ENCODE assay signal across 11 mouse cellular contexts in genomic region chr12:70598211-70598701, GRCm38 (mm10).
DNase-seq lines count a peak whose midpoint lies in the region; ATAC-seq and TF ChIP-seq lines count a peak whose summit lies in the region.
"Had no signal": no experiment of that assay in that cellular context is flagged by ENCODE, and none has a peak within 500 bp of the region (broad histone marks: within the 10 kb centered on the region; RNA-seq: fewer than 3 reads in every experiment).

No protein-coding gene starts in this region.

- TF ChIP-seq CTCF in heart, adult 2 months (IDR thresholded peaks at IDR 0.05) = no peak
- TF ChIP-seq CTCF in embryonic fibroblast, embryonic 13.5 days (IDR thresholded peaks at IDR 0.05; ENCODE audit: borderline replicate concordance, insufficient read depth, low read length) = no peak
- TF ChIP-seq CTCF in heart, postnatal 0 days (IDR thresholded peaks at IDR 0.05; ENCODE audit: low read depth) = no peak

- TF ChIP-seq POLR2A in heart, adult 2 months (IDR thresholded peaks at IDR 0.05; ENCODE audit: insufficient read depth, low read depth, low read length) = no peak
- no peak for TF ChIP-seq POLR2A in embryonic fibroblast, embryonic 13.5 days (IDR thresholded peaks at IDR 0.05; ENCODE audit: low read depth, low read length)

- H3K4me3 ChIP-seq in heart, adult 2 months = no peak overlapping the region
- H3K4me3 ChIP-seq in heart, embryonic 12.5 days = no peak overlapping the region
- no peak overlapping the region for H3K4me3 ChIP-seq in embryonic fibroblast, embryonic 13.5 days (ENCODE audit: insufficient read depth, low read length)
- no peak overlapping the region for H3K4me3 ChIP-seq in heart, postnatal 0 days (ENCODE audit: low read depth, low read length)
- no peak overlapping the region for H3K4me3 ChIP-seq in intestine, embryonic 16.5 days (ENCODE audit: low read length)
- H3K4me3 ChIP-seq: hindbrain, embryonic 12.5 days had no signal

- intact Hi-C loops in heart, adult 2 months (cut with DNase I) = no loop called here

- peaks cover 4% of the 10 kb centered on the region for H3K9me3 ChIP-seq in heart, embryonic 12.5 days (replicated peaks)
- peaks cover 3% of the 10 kb centered on the region; the same call in 1 of the 2 replicates for H3K9me3 ChIP-seq in heart, postnatal 0 days (replicated peaks; ENCODE audit: control insufficient read depth, low read length)
- no peaks in the 10 kb centered on the region for H3K9me3 ChIP-seq in intestine, embryonic 16.5 days (ENCODE audit: control insufficient read depth, low read length)

- H3K36me3 ChIP-seq in heart, adult 2 months (ENCODE audit: control insufficient read depth, insufficient read depth, low read length) = no peaks in the 10 kb centered on the region
- no peaks in the 10 kb centered on the region for H3K36me3 ChIP-seq in heart, embryonic 12.5 days
- no peaks in the 10 kb centered on the region for H3K36me3 ChIP-seq in heart, postnatal 0 days (replicated peaks; ENCODE audit: control insufficient read depth, insufficient read depth, low read length)
- H3K36me3 ChIP-seq in intestine, embryonic 16.5 days (ENCODE audit: control insufficient read depth, insufficient read depth, low read length) = no peaks in the 10 kb centered on the region
- H3K36me3 ChIP-seq: hindbrain, embryonic 12.5 days had no signal

- DNase-seq in heart, adult 2 months = peak; percentile 76 to 81
- no peak for DNase-seq in heart, postnatal 0 days (ENCODE audit: low spot score)
- peak; percentile 70 for DNase-seq in lung, postnatal 36 days
- no peak for DNase-seq in layer of hippocampus, adult 18-20 months (ENCODE audit: low spot score in 2 of 2)
- DNase-seq in kidney, postnatal 10 days = no peak
- DNase-seq: cerebellum, postnatal 25 days; kidney, adult 11 months had no signal

- no peak for ATAC-seq in heart, embryonic 12.5 days (ENCODE audit: insufficient number of reproducible peaks, low FRiP score)
- peak; percentile 64 for ATAC-seq in heart, postnatal 0 days (ENCODE audit: insufficient read depth, low read depth)
- ATAC-seq in intestine, embryonic 16.5 days = no peak

- no peaks in the 10 kb centered on the region for H3K27me3 ChIP-seq in heart, adult 2 months (ENCODE audit: control insufficient read depth, insufficient read depth, low read length)
- no peaks in the 10 kb centered on the region for H3K27me3 ChIP-seq in heart, embryonic 12.5 days (replicated peaks)
- H3K27me3 ChIP-seq in heart, postnatal 0 days (ENCODE audit: control insufficient read depth, insufficient read depth, low read length) = no peaks in the 10 kb centered on the region
- H3K27me3 ChIP-seq in intestine, embryonic 16.5 days (replicated peaks; ENCODE audit: control insufficient read depth, insufficient read depth, low read length) = no peaks in the 10 kb centered on the region
- H3K27me3 ChIP-seq: hindbrain, embryonic 12.5 days had no signal

- H3K27ac ChIP-seq in heart, adult 2 months = peak overlapping the region; percentile 66
- H3K27ac ChIP-seq in heart, embryonic 12.5 days (ENCODE audit: poor library complexity, severe bottlenecking) = no peak overlapping the region
- H3K27ac ChIP-seq in embryonic fibroblast, embryonic 13.5 days (ENCODE audit: insufficient read depth, low read length) = peak overlapping the region; percentile 1; the same call in 1 of the 2 replicates
- no peak overlapping the region for H3K27ac ChIP-seq in heart, postnatal 0 days (ENCODE audit: low read depth)
- no peak overlapping the region for H3K27ac ChIP-seq in intestine, embryonic 16.5 days (ENCODE audit: low read length)
- H3K27ac ChIP-seq: hindbrain, embryonic 12.5 days had no signal

- H3K4me2 ChIP-seq in heart, embryonic 12.5 days = no peak overlapping the region
- H3K4me2 ChIP-seq in heart, postnatal 0 days (ENCODE audit: low read depth, low read length) = no peak overlapping the region
- H3K4me2 ChIP-seq in intestine, embryonic 16.5 days (ENCODE audit: low read depth, low read length) = no peak overlapping the region
- H3K4me2 ChIP-seq: hindbrain, embryonic 12.5 days had no signal

- no peaks in the 10 kb centered on the region for H3K79me2 ChIP-seq in heart, adult 2 months (replicated peaks; ENCODE audit: control insufficient read depth, insufficient read depth, low read length)

- H3K4me1 ChIP-seq in heart, adult 2 months (ENCODE audit: control insufficient read depth, insufficient read depth, low read length) = no peaks in the 10 kb centered on the region; the same call in 1 of the 2 replicates
- H3K4me1 ChIP-seq in heart, embryonic 12.5 days (replicated peaks) = no peaks in the 10 kb centered on the region
- no peaks in the 10 kb centered on the region for H3K4me1 ChIP-seq in embryonic fibroblast, embryonic 13.5 days (ENCODE audit: control insufficient read depth, insufficient read depth, low read length)
- no peaks in the 10 kb centered on the region for H3K4me1 ChIP-seq in heart, postnatal 0 days (ENCODE audit: control insufficient read depth, insufficient read depth)
- no peaks in the 10 kb centered on the region for H3K4me1 ChIP-seq in intestine, embryonic 16.5 days (ENCODE audit: control insufficient read depth, insufficient read depth, low read length)
- H3K4me1 ChIP-seq: hindbrain, embryonic 12.5 days had no signal

- H3K9ac ChIP-seq in heart, adult 2 months (ENCODE audit: low read depth, low read length) = no peak overlapping the region
- no peak overlapping the region for H3K9ac ChIP-seq in heart, embryonic 12.5 days
- H3K9ac ChIP-seq in heart, postnatal 0 days (replicated peaks; ENCODE audit: low read depth, low read length) = no peak overlapping the region
- H3K9ac ChIP-seq in intestine, embryonic 16.5 days (ENCODE audit: low read depth, low read length) = no peak overlapping the region
- H3K9ac ChIP-seq: hindbrain, embryonic 12.5 days had no signal

- TF ChIP-seq EP300 in heart, adult 2 months (IDR thresholded peaks at IDR 0.05; ENCODE audit: insufficient read depth, low read depth, low read length) = no peak
- no peak for TF ChIP-seq EP300 in heart, postnatal 0 days (IDR thresholded peaks at IDR 0.05; ENCODE audit: low read depth)

- 68% methylated on average over 15 of the region's 15 CpGs for WGBS in heart, adult 2 months
- WGBS in heart, embryonic 12.5 days = 83% methylated on average over 15 of the region's 15 CpGs
- WGBS in heart, postnatal 0 days = 75% methylated on average over 15 of the region's 15 CpGs
- 88% methylated on average over 15 of the region's 15 CpGs for WGBS in intestine, embryonic 16.5 days

Comparison
In these comparisons a context has a peak if more than half of its experiments do, and no peak if none do; other contexts are left out.
1. DNase-seq: peak in heart, adult 2 months (2 of 2) and lung, postnatal 36 days (single experiment); none in heart, postnatal 0 days (single experiment), layer of hippocampus, adult 18-20 months (0 of 2) and kidney, postnatal 10 days (single experiment).
2. H3K27ac ChIP-seq: peak in heart, adult 2 months (single experiment) and embryonic fibroblast, embryonic 13.5 days (single experiment); none in heart, embryonic 12.5 days (single experiment), heart, postnatal 0 days (single experiment) and intestine, embryonic 16.5 days (single experiment).